Mouse (Mus musculus) spleen, postnatal 14 days (tissue): ENCODE results near the gene Zfp414.

Source experiments
- DNase-seq, 2 experiments: peaks; one replicate each; pipeline ENCODE4 v3.0.0; 2021 to 2022; ENCODE audit warnings: low spot score in 2 of 2

The Zfp414 gene

DNA sequence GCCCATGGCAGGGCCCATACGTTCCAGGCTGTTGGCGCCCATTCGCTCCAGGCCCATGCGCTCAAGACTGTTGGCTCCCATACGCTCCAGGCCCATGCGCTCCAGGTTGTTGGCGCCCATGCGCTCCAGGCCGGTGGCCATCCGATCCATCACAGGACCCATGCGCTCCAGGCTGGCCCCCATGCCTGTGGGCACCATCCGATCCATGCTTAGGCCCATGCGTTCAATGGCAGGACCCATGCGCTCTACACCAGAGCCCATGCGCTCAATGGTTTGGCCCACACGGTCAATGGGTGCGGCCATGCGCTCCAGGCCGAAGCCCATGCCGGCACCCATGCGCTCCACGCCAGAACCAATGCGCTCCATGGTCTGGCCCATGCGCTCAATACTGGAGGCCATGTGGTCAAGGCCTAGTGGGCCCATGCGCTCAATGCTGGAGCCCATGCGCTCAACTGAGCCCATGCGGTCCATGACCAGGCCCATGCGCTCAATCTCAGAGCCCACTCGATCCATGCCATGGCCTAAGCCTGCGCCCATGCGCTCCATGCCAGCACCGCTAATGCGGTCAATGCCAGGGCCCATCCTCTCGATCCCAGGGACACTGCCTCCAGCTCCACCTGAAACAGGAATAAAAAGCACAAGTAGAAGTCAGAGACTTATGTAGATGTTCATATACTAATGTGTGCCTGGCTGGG, 21.0 kb downstream of the Zfp414 start:
- no peak for DNase-seq

- DNase-seq = no peak
Measured at GRCm38 (mm10) chr17:33666813-33667212, 37.9 kb downstream of the Zfp414 start.

GRCm38 (mm10) chr17:33669681-33670080, 40.8 kb downstream of the Zfp414 start:
- no peak for DNase-seq

DNA sequence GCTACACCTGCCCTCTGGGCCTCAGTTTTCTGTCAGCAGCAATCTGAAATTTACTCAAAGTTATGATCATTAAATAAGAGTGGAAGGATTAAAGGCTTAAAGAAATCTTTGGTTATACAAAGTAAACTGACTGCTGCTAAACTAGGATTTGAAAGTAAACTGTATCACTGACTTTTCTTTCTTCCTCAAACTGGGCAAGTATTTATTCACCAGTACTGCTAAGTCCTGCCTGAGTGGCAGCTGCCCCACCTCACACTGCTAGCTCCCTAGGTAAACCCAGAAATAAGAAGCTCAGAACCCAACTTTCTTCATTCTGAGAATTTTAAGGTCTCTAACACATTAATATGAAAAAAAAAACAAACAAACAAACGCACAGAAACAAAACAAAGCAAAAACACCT, 44.9 kb downstream of the Zfp414 start:
- no peak for DNase-seq

DNA sequence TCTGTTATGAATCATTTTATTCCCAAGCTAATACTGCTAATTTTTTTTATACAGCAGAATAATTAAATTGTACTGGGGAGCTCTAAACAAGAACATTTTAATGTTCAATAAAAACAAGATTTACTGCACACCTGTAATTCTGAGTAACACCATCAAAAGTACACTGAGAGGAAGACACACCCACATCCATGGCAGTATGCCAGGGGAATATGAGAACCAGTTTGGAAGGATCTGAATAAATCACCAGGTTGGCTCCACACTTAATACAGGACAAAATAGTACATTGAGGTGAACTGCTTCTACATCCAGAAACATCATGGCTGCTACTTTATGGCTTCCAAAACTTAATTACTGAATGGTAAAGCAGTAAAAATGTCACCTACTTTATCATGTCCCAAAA, 46.6 kb downstream of the Zfp414 start:
- no peak for DNase-seq

GRCm38 (mm10) chr17:33676086-33676485, 47.2 kb downstream of the Zfp414 start:
- no peak for DNase-seq

DNA sequence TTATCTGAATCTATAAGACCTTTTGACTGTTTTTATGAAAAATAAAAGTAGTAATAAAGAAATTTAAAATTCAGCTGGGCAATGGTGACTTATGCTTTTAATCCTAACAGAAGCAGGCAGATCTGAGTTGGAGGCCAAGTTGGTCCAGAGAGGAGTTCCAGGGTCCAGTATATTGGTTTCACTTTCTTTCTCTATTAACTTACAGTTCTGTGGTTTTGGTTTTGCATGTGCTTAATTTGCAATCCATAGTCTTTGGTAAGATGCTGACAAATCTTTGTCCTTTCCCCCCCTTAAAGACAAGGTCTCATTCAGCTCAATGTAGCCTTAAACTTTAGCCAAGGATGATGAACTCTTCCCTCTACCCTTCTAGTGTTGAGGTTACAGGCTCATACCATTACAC, 49.9 kb downstream of the Zfp414 start:
- DNase-seq = no peak
